Mouse (Mus musculus): ENCODE measurements at regions not wholly inside any gene's neighbourhood (a gene's known extent, or its start where the extent isn't known, plus 50 kb on each side); places are given as distances from the start of the nearest gene placed in this dataset.
"Not testable (repeated sequence)": the region's sequence is repeated elsewhere in the genome, so short reads cannot be mapped to it uniquely, and the experiment has no call there.

DNA sequence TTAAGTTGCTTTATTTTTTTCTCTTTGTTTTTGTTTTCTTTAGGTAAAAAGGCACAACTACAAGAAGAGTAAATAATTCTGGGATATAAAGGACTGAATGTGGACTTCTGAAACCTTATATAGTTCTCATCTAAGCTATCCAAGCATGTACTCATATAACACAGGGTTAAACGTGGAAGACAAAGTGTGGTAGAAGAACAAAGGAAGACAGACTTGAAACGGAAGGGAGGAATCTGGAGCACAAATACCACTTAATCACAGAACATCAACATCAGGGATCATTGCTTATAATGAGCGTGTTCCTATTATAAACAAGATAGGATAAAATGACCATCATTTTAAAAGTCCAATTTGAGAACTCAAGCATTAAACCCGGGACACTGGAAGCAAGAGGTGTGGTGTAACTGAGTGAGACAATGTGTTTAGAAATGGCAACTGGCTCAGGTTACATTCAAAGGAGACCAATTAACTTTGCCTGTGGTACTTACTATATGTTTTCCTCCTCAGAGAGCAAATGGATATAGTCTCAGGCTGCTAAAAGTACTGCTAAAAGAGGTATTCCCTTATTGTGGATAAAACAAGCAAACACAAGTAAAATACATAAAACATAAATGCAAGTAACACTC lies 96.1 kb upstream of the Hdgfl1 start:
- DNase-seq (ENCODE audit: low read depth) = no peak

DNA sequence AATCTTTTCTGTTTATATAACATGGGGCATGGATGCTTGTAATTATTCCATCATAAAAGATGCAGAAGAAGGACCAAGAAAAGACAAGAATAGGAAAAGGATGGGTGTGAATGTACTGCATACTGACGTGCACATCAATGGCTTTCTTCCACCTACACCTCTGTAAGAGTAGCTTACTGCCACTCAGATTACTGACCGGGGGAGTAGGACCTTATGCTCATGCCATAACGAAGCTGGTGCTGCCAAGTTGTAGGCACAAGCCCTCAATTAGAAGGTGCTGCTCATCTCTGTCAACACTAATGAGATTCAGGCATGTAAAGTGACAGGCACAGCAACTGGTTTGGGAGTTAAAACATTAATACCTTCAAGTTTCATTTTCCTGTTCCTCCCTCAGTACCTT lies 97.8 kb upstream of the Hdgfl1 start:
- DNase-seq (ENCODE audit: low read depth) = no peak

DNA sequence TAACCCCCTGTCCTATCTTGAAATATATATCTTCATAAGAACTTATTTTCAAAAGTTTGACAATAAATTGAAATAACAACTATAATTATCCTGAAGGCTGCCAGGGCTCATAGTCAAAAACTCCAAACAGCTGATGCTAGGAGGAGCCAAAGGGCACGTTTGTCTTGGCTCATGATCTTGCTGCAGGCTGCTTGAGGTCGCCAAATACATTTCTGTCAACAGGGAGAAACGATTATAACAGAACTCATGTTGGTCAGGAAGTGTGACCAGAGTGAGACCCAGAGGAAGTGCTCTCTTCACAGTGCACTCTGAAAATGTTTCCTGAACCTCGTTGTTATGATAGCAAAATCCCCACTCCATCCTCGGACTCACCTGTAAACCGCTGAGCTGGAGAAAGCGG lies 140.9 kb upstream of the Prl start:
- peak; percentile 46 for DNase-seq (ENCODE audit: low read depth)

DNA sequence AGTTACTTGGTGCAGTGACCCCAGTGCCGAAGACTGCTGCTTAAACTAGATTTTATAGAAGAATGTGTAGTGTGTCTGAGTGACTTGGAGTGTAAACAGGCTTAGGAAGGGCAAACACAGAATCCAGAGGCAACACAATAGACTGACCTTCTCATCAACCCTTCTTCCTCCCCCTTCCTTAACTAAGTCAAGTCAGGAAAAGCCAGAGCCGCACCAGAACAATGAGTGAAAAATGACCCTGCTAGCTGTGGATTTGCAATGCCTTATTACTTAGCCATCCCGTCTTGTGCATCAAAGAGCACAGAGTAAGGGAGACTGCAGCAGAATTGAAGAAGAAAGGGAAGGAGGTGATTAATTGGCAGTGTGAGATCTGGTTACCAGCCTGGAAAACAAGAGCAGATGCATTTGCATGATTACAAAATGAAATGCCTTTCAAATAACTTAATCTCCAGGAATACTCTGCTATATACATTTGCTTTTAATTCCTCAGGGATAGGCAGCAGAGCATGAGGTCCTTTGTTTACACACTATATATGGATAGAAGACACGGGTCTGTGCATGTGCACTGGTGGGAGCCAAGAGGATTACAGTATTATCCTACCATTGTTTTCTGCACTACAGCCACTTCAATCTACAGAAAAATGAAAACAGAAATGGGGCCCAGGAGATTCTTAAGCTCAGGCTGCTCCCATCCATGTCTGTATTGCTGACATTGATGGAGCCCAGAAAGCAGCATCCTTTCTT lies 124.5 kb upstream of the Prl start:
- no peak for DNase-seq (ENCODE audit: low read depth)

DNA sequence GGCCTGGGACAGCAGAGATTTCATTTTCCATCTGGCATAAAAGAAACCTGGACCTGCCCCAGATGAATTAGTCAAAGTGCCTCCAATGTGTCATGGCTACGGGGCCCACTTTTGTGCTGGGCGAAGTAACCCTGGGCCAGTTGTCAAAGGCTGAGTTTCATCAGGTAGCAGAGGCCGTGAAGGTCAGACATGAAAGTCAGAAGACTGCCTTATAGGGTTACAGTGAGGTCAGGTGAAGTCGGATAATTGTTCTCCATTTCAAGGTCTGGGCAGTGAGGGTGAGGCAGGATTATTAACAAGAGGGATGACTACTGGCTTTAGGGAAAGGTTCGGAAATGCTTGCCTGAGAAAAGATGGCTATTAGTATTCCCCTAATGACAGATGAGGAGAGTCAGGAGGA lies 123.5 kb upstream of the Prl start:
- no peak for DNase-seq (ENCODE audit: low read depth)

DNA sequence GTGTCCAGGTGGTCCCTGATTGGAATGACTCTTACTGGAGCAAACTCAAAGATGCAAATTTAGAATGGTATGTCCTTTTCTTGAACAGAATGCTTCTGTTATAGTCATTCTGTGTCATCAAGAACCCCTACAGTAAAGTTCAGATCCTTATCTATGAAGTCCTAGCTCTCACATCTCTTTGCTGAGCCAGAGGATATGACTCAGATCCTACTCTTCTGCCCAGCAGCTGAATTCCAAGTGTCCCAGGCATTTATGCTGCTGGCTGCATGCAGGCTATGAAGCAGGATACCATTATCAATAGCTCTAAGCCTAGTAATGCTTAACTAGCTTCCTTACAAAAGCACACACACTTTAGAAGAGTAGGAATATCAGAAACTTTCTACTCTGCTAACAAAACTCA lies 116.9 kb upstream of the Prl start:
- DNase-seq (ENCODE audit: low read depth) = no peak

DNA sequence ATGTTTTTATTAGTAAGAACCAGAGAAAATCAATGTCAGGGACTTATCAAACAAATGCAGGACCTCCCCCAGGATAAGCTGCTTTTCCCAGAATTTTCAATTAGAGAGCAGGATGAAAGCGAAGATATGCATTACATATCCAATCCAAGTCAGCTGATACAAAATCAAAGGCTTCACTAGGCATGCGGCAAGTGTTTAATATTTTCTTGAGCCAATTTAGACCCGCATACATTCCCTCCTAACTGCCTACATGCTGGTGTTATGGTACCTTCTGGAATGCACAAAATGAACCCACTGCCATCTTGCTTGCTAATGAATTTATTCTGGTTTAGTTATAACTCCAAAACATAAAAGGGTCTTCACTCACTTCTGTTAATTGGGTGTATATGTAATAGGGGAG lies 112.9 kb upstream of the Prl start:
- DNase-seq (ENCODE audit: low read depth) = no peak

DNA sequence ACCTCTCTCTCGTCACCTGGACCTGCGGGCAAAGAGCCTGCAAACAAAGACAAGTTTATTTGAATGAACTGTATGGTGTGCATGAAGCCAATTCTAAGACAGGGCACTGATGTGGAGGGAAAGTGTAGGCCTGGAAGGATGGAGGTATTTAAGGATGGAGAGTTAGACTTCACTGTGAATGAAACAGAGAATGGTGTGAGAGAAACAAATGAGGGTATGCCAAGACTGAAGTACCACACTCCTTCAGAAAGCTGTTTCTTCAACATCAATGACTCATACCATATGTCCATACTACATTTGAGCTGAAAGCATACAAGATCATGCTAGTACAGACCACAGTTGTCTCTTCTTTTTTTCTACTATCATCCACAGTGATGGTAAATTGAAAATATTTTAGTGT lies 105.9 kb upstream of the Prl start:
- no peak for DNase-seq (ENCODE audit: low read depth)

DNA sequence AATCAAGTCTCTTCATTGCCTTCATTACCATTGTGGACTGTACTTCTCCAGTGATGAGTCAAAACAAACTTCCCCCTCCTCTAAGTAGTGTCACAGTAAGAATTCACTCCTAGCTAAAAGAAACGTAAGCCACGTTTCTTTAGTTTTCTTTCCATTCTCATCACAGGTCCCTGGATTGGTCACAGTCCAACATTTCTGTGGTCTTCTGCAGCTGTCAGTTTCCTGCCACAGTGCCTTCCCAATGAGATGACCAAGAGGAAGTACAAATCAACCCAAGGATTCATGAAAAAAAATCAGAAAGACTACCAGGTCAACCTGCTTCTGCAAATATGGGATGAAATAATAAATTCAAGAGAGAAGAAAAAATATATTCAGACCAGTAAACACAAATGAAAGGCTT lies 103.5 kb upstream of the Prl start:
- no peak for DNase-seq (ENCODE audit: low read depth)

DNA sequence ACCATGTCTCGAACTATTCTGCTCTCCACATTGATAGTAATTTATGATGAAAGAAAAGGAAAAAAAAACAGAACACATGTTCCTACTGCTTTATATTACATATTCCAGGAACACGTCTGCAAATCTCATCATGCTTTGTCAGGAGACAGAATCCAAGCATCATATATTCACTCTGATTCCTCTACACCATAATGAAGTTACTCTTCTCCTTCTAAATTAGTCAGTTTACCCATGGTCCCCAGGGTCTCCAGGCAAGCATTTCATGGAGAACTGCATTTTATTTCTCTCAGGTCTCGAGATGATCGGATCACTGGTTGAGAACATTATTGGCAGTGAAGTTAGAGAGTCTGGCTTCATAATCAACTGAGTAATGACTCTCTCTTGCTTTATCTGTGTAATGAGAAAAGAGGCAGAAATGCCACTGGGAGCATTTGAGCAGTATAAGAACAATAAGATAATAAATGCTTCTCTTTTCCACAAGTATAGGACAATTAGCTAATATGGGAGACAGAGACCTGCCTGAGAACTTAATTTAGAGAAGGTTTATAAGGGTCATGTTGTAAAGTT lies 97.8 kb upstream of the Prl start:
- DNase-seq (ENCODE audit: low read depth) = no peak

DNA sequence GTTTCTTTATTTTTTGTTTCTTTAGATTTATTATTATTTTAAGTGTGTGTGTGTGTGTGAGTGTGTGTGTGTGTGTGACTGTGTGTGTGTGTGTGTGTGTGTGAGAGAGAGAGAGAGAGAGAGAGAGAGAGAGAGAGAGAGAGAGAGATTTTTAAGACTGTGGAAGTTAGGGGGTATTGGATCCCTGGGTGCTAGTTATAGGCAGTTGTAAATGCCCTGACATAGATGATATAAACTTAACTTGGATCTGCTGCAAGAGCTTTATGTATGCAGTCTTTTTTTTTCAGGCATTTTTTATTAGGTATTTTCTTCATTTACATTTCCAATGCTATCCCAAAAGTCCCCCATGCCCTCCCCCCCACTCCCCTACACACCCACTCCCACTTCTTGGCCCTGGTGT lies 96.8 kb upstream of the Prl start:
- DNase-seq (ENCODE audit: low read depth) = not testable (repeated sequence)

DNA sequence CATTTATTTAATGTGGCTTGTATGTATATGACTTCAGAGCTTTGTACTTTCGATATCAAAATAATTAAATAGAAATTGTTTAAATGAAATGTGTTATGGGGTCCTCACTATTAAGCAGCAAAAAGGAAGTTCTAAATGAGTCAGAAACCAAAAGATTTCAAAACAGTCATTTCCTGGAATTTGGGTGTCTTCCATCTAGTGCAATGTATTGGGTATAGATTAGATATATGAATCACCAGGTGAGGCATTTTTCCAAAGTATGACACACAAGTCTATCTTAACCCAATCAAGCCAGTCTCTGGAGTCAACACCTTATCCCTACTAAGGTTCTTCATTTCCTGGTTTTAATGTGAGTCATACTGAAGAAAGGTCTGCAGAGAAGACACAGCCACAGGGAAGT lies 81.3 kb upstream of the Prl start:
- no peak for DNase-seq (ENCODE audit: low read depth)

DNA sequence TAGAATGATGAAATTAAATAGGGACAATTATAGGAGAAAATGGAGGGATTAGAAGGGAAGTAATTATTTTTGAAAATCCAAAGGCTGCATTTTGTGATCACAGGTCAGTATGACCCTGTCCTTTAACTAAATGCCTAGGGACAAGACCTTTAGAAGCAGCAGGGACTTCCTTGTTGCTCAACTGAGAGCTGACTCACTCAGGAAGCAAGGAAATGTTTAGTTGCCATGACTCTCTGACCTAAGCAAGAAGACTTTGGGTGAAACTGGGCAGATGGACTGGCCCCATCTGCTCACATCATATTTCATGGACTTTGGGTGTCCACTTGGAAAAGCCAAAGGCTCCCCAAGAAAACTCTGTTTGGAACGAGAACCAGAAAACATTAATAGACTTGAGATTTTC lies 76.9 kb upstream of the Prl start:
- DNase-seq (ENCODE audit: low read depth) = no peak

Data from fibroblast of lung, adult 2 months (primary cell).